Mouse (Mus musculus): ENCODE results near the gene Cox7a1.
"Not testable (repeated sequence)": the region's sequence is repeated elsewhere in the genome, so short reads cannot be mapped to it uniquely, and the experiment has no call there.

The Cox7a1 gene

DNA sequence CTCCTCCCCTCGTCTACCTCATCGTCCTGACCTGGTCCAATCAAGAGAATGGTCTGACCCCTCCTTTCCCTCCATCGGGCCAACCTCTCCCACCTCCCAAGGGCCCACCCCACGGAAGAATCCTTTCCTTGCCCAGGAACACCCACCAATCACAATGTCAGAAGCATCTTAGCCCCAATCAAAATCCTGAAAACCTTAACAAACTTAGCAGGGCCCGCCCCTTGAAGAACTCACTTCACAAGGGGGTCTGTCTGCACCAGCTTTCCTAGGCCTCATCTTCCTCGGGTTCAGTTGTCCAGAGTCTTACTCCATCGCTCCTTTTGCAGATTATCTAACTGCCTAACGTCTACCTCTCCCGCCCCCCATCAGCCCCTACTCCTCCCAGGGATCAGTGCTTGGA is 9.1 kb downstream of the Cox7a1 start:
- DNase-seq (ENCODE audit: low spot score): no peak

DNA sequence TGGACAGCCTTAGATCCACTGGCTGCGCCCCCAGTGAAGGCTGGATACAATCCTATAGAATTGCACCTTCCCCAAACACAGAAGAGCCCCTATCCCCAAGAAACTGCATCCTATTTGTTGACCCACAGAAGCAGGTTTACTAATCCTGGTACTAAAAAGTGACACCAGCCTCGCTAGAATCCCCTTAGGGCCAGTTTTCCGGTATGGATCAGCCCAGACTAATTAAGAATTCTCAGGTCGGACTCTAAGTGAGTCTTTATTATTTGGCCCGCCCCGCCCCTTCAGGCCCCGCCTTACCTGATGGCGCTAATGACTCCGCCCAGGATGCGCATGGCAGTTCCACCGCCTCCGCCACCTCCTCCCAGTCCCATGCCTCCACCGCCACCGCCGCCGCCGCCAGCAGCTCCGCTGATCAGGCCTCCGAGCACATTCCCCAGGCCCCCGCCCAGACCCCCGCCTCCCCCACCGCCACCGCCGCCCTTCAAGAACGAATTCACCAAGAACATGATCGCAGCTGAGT is 9.7 kb downstream of the Cox7a1 start:
- no peak for DNase-seq (ENCODE audit: low spot score)

DNA sequence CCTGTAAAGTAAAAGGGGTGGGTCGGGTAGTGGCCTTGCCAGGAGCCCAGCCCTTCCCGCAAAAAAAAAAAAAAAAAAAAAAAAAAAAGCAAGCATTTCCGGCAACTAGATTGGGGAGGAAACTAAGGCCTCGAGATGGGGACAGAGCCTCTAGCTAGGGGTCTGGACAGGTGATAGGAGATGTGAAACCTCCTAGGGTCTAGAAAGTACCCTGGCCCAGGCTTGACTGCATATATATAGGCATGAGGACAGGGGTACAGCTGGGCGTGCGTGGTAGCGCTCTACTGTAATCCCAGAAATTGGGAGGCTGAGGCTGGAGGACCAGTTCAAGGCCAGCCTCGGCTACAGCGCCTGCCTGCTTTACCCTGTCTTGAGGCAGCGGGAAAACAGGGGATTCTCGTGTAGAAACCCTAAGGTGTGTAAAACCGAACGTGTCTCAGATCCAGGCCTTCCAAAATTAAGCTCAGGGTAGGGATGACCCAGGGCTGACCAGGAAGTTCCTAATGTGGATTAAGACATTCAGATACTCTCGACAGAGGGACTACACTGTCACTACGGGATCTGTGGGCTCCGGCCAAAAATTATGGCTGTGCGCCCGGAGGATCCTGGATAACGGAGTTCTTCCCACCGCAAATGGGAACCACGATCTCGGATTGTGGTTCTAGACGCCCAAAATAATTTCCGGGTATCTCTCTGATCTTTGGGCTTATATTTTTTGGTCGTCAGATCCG is 10.3 kb downstream of the Cox7a1 start:
- DNase-seq (ENCODE audit: low spot score): no peak

DNA sequence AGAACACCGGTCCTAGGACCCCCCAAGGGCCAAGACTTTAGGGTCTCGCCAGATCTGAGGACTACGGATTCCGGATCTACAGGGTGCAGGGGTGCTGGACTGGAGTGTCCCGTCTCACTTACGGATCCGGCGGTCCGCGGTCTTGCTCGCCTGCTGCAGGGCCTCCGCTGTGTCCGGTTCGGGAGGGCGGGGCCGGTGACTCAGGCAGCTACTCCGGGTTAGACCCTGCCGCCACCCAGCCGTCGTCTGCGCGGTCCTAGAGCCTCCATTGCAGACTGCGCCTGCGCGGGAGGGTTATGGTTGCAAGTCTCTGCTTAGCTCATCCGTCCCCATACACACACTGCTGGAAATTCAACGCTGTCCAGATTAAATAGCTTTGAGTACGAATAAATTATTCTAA is 10.9 kb downstream of the Cox7a1 start:
- peak; percentile 87 for DNase-seq (ENCODE audit: low spot score)

DNA sequence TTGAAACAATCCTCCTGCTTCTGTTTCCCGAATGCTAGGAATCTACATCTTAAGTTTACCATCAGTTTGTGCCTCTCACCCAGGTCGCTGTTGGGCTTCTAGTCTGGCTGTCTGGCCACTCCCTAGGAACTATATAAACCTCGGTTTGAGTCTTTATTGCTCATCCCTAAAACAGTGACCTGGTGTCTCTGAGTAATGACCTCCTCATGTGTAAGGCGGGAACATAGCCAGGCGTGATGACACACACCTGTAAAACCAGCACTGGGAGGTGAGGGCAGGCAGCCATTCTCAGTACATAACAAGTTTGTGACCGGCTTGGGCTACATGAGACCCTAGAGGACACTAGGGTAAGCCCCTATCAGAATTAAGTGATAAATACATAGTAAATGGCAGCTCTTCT is 11.5 kb downstream of the Cox7a1 start:
- DNase-seq (ENCODE audit: low spot score): no peak

DNA sequence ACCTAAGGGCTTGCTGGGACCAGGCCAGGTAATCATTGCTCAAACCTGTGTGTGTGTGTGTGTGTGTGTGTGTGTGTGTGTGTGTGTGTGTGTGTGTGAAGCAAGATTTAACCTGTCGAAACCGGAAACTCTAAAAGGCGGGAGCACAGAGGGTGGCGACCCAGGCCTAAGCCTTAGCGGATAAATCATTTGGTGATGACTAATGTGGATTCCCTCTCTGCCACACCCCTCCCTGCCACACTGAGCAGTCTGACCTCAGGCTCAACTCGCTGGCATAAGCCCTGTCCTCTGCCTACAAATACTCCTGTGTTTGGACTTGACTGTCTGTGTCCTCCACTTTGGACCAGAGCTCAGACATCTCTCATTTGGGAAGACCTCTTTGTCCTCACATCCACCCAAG is 12.2 kb downstream of the Cox7a1 start:
- DNase-seq (ENCODE audit: low spot score): no peak

DNA sequence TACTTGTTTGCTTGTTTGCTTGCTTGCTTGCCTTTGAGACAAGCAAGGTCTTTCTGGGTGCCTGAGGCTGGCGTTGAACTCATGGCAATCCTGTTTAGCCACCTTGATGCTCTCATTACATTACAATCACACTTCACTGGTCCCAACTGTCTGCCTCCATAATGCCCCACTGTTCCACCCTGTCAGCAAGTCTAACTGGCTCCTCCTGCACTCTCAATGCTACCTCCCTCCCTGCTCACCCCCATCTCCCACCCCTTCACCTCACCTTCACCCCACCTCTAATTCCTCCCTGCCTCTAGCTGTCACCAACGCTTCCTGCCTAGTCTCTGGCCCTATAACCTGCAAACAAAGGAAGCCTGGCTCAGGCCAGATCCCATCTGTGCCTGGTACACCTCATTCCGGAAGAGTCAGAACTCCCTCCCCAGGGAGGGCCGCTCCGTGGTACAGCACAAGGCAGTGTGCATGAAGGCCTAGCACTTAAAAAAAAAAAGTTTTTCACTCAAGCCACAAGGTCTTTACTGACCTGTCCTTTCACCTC is 13.7 kb downstream of the Cox7a1 start:
- no peak for DNase-seq (ENCODE audit: low spot score)

DNA sequence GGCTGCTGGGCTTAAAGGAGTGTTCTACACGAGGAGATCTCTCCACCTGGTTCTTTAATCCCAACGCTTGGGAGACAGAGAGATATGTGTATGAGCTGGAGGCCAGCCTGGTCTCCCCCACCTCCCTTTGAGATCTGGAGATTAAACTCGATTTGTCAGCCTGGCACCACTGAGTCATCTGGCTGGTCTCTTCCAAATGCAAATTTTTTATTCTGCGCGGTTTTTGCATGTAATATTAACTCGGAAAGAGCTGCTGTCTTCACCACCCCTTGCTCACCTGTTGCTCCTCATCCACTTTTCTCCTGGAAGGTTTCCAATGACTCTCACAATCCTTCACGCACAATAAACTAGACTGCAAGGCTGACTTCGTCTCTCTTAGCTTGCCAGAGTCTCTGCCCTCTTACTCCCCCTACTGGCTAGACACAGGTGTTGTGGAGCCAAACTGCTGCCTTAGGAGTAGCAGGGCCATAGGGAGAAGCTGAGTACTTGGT is 14.6 kb downstream of the Cox7a1 start, which contains the start of gene Capns1:
Gene Capns1 (minus strand): TSS at position 331 of the 491 bp plus-strand sequence.
- no peak for DNase-seq (ENCODE audit: low spot score)

DNA sequence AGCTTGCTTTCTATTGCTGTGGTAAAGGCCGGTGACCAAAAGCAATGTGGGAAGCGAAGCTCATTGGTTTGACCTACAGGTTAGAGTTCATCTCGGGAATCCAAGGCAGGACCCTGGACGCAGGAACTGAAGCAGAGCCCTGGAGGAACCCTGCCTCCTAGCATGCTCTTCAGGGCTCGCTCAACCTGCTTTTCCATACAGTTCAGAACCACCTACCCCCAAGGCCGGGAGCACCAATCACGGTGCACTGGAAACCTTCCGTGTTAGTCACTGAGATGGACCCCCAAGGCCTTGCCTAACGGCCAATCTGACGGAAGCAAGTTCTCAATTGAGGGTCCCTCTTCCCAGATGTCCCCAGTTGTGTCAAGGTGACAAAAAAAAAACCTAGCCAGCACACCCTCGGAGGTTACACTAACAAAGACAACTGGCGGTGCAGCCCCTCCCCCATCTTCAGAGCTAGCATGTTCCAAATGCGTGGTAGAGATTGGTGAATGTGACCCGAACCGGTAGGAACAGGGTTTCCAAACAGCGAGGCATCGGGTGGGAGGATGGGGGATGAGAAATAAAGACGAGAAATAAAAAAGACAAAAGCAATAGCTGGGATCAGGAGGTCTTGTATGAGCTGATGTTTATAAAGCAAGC is 15.7 kb downstream of the Cox7a1 start:
- no peak for DNase-seq (ENCODE audit: low spot score)

DNA sequence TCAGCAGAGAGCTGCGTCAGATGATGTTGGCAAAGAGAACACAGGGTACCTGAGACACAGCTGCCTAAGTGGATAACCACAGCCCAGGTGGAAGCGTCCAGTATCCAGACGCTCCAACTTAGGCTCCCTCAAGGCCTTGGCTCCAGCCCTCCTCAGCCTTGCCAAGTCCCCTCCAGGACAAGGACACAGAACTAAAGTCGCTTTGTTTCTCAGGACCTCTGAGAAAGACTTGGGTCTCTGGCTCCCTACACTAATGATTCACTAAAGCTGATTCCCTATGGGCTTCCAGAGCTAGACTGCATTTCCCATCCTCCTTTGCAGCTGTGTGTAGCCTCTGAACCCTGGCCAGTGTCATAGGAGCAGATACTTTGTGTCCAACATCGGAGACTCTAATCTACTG is 16.3 kb downstream of the Cox7a1 start:
- no peak for DNase-seq (ENCODE audit: low spot score)

DNA sequence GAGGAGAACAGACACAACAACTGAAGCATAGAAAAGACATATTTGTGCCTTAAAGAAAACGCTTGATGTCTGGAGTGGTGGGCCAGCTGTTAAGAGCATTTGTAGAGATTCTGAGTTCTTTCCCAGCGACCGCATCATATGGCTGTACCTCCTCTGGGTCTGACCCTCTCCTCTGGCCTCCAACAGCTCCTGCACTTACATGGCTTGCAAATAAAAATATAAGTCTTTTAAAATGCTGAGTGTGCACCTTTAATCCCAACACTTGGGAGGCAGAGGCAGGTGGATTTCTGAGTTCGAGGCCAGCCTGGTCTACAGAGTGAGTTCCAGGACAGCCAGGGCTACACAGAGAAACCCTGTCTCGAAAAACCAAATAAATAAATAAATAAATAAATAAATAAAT is 16.7 kb downstream of the Cox7a1 start:
- not testable (repeated sequence) for DNase-seq (ENCODE audit: low spot score)

DNA sequence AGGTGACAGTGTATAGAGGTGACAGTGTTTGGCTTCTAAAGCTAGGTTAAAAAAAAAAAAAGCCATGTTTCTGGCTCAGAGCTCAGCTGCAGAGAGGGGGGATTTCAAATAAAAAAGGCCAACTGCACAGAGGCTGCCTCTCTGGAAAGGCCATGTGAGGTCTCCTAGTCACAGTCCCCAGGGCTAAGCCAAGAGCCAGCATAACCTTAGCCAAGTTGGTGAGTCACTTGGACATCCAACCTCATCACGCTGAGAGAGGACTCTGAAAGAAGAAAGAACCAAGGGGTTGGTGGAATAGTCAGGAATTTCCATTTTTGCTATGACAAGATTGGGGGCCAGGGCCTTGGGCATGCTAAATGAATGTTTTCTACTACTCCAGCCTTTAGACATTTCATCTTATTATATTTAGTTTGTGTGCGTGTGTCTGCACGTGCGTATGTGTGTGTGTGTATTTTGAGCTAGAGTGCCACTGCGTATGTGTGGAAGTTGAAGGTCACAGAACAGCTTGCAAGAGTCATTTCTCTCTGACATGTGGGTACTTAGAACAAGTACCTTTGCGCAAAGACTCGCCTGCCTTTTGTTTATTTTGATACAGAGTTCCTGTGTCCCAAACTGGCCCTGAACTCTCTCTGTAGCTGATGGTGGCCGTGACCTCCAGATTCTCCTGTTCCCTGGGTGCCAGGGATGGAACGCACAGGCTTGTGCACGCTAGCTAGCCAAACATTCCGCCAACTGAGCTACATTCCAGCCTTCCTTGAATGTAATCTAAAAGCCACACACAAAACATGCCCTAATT is 19.1 kb downstream of the Cox7a1 start:
- no peak for DNase-seq (ENCODE audit: low spot score)

DNA sequence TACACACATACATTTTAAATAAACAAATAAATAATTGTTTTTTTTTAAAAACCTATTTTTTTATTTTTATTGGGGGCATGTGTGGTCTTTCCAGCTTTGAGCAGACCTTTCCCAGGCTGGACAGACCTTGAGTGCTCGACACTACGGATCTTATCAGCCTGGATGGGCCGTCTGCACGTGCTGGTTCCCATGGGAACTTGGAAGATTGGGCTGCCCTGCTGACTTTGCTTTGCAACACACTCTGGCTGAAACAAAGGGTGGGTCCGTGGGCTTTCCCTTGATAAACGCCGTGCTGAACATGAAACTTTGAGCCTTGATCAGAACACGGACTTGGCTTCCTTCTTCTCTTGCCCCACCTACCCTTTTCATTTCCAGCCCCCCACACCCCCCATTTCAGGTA is 20.4 kb downstream of the Cox7a1 start:
- no peak for DNase-seq (ENCODE audit: low spot score)

DNA sequence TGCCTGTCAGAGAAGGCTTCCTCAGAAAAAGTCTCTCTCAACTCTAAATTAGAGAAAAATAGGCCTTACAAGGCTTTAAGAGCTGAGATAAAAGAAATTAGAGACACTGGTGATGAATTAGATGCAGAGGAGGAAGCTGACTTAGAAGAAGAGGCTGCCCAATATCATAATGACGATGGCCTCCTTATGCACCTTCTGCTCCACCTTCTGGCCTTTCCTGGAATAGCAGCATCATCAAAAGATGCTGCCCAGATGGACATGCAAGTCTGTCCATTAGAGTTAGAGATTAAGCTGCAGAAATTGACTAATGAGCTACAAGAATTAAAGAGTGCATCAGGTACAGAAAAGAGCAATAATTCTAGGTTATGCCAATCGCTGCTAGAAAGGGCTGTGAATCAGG is 21.4 kb downstream of the Cox7a1 start:
- DNase-seq (ENCODE audit: low spot score): no peak

DNA sequence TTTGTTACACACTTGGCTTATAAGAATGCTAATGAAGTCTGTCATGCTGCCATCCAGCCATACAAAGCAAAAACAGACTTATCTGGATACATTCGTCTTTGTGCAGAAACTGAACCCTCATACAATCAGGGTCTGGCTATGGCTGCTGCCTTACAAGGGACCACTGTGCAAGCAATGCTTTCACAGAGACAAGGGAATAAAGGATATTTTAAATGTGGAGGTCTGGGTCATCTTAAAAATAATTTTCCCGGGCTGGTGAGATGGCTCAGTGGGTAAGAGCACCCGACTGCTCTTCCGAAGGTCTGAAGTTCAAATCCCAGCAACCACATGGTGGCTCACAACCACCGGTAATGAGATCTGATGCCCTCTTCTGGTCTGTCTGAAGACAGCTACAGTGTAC is 22.4 kb downstream of the Cox7a1 start:
- DNase-seq (ENCODE audit: low spot score): not testable (repeated sequence)

DNA sequence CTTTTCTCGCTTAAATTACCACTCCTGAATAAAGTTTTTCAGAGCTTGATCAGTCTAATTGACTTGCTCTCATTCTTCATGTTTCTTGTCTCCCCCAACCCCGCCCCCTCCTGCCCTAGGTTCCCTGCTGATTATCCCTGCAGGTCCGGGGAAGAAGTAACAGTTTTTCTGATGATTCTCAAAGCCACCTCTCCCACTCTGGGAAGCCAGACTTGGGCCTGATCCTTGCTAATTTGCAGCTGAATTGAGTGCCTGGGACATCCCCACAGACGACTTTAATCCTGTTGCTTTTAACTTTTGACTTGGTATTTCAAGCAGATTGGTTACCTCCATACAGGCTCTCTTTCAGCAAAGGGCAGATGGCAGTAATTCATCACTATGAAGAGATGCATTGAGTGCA is 27.1 kb downstream of the Cox7a1 start:
- no peak for DNase-seq (ENCODE audit: low spot score)

DNA sequence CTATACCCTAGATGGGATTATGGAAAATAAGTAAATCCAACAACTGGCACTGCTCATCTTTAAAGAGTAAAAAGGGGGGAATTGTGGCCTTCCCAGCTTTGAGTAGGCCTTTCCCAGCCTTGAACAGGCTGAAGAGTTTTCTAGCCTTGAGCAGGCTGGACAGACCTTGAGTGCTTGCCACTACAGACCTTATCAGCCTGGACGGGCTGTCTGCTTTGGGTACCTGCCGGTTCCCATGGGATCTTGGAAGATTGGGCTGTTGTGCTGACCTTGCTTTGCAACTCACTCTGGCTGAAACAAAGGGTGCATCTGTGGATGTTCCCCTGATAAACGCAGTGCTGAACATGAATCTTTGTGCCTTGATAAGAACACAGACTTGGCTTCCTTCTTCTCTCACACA is 29.9 kb downstream of the Cox7a1 start:
- DNase-seq (ENCODE audit: low spot score): no peak

DNA sequence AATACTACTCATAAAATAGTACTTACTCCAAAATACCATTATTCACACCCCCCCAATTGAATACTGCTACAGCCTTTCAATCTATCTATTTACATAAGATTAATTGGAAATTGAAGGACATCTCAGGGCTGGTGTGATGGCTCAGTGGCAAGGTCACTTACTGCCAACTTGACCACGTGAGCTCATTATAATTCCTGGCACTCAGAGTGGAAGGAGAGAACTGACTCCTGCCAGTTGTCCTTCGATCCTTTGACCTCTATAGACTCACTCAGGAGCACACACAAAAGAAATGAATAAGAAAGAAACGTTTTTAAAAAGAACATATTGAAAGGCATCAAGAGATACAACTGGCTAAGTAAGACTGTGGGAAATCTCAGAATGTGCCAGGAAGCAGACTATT is 31.9 kb downstream of the Cox7a1 start:
- DNase-seq (ENCODE audit: low spot score): no peak

DNA sequence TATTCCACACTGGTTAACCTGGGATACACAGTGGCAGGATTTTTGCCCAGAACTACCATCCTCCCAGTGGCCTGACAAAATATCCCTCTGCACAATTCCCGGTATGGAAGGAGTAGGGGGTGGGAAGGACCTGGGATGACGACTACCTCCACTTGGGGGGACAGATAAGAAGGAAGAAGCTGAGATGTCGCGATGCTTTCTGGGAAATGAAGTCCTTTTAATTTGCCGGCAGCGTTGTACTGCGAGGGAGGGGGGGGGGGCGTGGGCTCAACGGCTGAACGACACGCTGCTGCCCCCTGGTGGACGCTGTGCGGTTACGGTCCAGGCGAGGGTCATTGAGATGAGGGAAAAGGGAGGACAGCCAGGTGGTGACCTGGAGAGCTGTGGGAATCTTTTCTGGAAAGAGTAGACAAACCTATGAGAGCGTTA is 32.8 kb downstream of the Cox7a1 start:
- no peak for DNase-seq (ENCODE audit: low spot score)

DNA sequence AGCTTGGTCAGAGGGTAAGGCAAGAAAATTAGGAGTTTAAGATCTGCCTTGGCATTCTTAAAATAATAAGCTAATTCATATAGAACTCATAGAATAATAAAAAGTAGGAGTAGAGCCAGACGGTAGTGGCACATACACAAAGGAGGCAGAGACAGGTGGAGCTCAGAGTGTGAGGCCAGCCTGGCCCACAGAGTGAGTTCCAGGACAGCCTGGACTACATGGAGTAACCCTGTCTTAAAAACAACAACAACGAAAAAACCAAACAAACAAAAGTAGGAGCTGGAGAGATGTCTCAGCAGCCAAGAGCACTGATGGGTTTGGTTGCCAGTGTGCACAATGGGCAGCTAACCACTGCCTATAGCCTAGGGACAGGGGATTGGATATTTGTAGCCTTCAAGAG is 33.3 kb downstream of the Cox7a1 start:
- no peak for DNase-seq (ENCODE audit: low spot score)

DNA sequence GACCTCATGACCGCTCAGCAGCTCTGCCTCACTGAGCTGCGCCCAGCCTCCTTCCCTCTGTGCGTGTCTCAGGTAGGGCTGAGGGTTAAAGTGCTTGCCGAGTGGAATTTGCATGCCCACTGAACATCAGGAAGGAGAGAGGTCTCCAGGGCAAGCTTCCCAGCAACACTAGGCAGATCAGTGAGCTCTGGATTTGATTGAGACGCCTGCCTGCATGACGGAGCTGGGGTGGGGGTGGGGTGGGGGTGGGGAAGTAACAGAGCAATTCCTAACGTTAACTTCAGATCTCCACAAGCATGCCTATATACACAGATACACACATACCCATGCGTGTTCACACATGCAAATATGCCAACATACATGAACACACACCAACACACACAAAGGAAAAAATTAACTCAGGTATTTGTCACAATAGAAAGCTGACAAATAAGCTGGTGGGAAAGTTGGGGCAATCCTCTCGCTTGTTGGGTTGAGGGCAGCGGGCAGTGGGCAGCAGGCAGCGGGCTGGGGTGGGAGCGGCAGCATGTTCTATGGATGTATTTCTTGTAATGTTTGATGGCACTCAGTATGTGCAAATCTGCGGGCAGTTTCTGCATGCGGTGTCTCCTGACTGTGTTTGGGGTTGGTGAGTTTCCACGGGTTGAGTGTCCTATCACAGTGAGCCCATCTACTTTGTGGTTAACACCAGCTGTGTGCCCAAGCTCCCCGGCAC is 35.5 kb downstream of the Cox7a1 start:
- DNase-seq (ENCODE audit: low spot score): no peak

DNA sequence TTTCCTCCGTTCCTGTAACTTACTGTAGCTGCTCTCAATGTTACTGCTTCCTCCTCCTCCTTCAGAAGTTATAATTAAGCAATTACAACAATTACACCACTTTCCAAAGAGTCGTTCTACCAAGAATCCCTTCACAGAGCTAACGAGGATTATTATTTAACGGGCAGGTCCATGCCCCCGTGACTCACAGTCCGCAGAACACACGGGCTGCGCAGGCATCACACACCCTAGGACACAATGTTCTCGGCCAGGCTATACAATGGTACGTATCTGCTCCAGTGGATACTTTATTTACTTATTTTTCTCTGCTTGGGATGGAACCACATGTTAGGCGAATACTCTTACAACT is 36.0 kb downstream of the Cox7a1 start:
- DNase-seq (ENCODE audit: low spot score): no peak

All from left cerebral cortex, adult 11 months (tissue).